Mouse (Mus musculus) right cerebral cortex, adult 18-20 months (tissue): Measurements from ENCODE around the gene Mptx1.
"Not testable (repeated sequence)": the region's sequence is repeated elsewhere in the genome, so short reads cannot be mapped to it uniquely, and the experiment has no call there.

Experiments
- DNase-seq: peaks from one replicate; pipeline ENCODE4 v3.0.0; 2022; ENCODE audit warnings: mixed read lengths

Gene Mptx1

DNA sequence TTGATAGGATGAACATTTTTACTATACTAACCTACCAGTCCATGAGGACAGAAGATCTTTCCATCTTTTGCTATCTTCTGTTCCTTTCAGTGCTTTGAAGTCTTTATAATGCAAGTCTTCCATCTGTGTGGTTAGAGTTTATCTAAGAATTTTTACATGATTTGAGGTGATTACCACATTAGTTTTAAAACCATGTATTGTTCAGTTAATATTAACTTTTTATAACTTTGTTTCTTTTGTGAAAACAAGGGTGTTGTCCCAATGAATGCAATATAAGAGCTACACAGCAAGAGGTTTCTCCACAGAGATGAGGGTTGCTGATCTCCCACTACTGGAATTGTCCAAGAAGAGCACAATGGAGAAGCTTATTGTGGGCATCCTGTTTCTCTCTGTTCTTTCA is at the start of gene Mptx1:
TSS of gene Mptx1 (plus strand) at position 301 of the 400 bp plus-strand sequence.
- DNase-seq: no peak

DNA sequence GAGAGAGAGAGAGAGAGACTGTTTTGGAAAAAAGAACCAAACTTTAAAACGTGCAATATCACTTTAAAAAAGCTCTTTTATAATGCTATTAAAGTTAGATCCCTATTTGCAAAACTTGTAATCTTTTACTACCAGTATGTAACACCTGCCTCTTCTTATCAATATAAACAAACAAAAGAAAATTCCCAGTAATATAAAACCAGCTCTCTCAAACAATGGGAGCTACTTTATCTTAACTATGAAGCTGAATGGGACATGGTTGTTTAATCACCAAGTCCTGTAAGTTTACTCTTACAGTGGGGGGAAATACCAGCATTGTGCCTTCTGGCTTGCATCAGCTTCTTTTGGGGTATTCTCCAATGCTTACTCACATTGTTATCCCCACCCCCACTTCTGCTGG is 27.2 kb upstream of the Mptx1 start:
- no peak for DNase-seq

DNA sequence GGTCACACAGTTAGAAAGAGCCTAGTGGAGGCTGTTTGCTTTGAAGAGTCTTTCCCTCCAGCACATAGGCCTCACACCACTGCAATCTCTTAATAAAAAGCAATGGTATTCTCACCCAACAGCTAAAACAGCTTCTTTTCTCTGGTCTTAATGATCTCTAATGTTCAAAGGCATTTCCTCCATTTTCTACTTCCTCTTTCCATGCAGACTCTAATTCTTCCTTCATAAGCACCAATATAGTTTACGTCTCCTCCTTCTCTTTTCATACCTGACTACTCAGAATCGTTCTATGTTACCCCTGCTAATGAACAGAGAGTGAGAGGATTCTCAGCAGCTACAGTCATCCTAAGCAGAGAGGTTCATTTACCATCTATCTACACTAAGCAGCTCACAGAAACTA is 13.0 kb upstream of the Mptx1 start:
- no peak for DNase-seq

DNA sequence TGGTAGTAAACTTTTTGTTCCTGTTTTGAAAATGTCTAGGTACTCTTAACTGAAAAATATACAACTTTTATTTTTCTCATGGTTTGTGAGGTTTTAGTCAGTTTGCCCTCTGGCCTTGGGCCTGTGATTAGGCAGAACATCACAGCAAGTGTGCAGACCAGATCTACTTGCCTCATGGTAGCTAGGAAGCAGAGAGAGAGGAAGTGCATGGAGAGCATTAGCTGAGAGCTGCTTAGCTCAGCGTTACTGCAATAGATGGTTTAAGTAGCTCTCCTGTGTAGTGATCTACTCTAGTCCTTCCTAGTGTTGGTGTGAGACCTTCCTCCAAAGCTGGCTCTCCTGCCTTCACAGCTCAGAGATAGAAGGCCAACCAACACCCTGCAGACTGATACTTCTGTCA is 23.3 kb downstream of the Mptx1 start:
- not testable (repeated sequence) for DNase-seq

DNA sequence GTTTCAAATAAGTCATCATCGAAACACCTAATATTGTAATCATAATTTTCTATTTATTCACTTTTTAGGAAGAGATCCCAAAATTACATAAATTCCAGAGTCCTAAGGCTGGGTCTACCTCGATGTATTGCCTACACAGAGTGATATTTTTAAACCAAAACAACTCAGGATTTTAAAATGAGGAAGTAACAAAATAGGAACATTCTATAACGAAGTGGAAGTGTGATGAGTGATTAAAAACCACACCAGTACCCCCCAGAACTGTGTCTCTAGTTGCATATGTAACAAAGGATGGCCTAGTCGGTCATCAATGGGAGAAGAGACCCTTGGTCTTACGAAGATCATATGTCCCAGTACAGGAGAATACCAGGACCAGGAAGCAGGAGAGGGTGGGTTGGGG is 24.3 kb downstream of the Mptx1 start:
- DNase-seq: no peak

DNA sequence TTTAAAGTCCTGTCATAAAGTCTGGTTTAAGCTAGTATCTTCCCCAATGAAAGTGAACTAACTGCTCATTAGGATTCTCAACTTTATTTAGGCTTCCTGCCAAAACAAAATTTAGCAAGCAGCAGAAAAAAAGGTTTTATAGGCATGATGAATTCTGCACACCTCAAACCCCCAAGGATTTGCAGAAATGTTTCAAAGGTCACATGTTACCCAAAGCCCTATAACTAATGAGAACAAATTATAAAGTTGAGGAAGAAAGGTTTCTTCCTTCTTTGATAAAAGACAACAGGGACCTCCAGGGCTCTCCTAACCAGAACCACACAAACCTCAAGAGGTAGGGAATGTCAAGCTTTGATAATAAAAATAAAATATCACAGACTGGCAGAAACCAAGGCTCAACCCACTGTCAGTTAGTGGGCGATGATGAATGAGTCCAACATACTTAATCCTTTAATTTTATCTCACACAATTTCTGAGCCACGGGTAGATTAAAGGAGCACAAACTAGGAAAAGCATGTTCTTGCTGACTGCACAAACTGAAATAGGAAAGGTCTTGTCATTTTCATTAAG is 34.6 kb downstream of the Mptx1 start, which contains the start of gene Olfr417:
TSS of gene Olfr417 (plus strand) at position 241 of the 570 bp plus-strand sequence.
- no peak for DNase-seq

DNA sequence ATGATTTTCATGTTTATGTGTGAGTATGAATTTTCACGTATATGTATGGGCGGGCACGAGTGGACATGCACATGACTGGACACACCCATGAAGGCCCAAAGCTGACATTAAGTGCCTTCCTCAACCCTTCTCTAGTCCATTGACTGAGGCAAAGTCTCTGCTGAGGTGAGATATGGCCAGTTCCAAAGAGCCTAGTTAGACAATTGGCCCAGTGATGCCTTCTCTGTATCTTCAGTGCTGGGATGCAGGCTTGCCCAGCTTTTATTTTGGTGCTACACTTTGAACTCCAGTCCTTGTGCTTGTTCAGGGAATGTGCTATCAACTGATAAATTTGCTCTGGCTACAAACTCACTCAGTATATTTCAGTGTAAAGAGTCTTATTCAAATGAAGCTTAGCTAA is 43.5 kb downstream of the Mptx1 start:
- no peak for DNase-seq
